Mouse (Mus musculus): ENCODE results near the gene Dscaml1. TPM values are rescaled to one million over a fixed set of nuclear protein-coding genes. Genes with fewer than 3 reads are reported as not detected.

The Dscaml1 gene
- polyA plus RNA-seq, 1 experiment from 2014 or later, result 2.3 TPM

GRCm38 (mm10) chr9:45660191-45660590 lies 233.8 kb downstream of the Dscaml1 start:
- Histone ChIP-seq H3K4me3 (no peak overlapping the region), H3K4me2 (replicated peaks) (no peak overlapping the region), H3K27ac (replicated peaks) (0 out of 2 replicates have a peak overlapping the region, but pooled peaks have one; percentile 5), H3K9me3 (no peaks in the 10 kb centered on the region), H3K9ac (replicated peaks) (no peak overlapping the region), H3K4me1 (peaks cover 70% of the 10 kb centered on the region), H3K27me3 (no peaks in the 10 kb centered on the region), H3K36me3 (no peaks in the 10 kb centered on the region)
- no peak for ATAC-seq (ENCODE audit: low FRiP score, low read depth)
- WGBS, result 75% methylated on average over 3 of the region's 3 CpGs

GRCm38 (mm10) chr9:45662471-45662870 lies 236.0 kb downstream of the Dscaml1 start:
- Histone ChIP-seq H3K27ac (replicated peaks) (peak overlapping the region; percentile 96), H3K9me3 (no peaks in the 10 kb centered on the region), H3K4me3 (no peak overlapping the region), H3K4me1 (peaks cover 63% of the 10 kb centered on the region), H3K4me2 (replicated peaks) (no peak overlapping the region), H3K36me3 (no peaks in the 10 kb centered on the region), H3K27me3 (no peaks in the 10 kb centered on the region), H3K9ac (replicated peaks) (no peak overlapping the region)
- no peak for ATAC-seq (ENCODE audit: low FRiP score, low read depth)
- WGBS, result 51% methylated on average over 5 of the region's 5 CpGs

GRCm38 (mm10) chr9:45663386-45664315 lies 237.2 kb downstream of the Dscaml1 start:
- ATAC-seq (ENCODE audit: low FRiP score, low read depth), result peak; percentile 80
- Histone ChIP-seq H3K36me3 (no peaks in the 10 kb centered on the region), H3K27ac (replicated peaks) (peak overlapping the region; percentile 96), H3K9ac (replicated peaks) (no peak overlapping the region), H3K4me1 (peaks cover 51% of the 10 kb centered on the region), H3K27me3 (no peaks in the 10 kb centered on the region), H3K4me3 (no peak overlapping the region), H3K9me3 (no peaks in the 10 kb centered on the region), H3K4me2 (replicated peaks) (peak overlapping the region; percentile 15)
- 35% methylated on average over 15 of the region's 16 CpGs for WGBS

- Histone ChIP-seq H3K4me1 (peaks cover 48% of the 10 kb centered on the region), H3K4me3 (no peak overlapping the region), H3K27me3 (no peaks in the 10 kb centered on the region), H3K9ac (replicated peaks) (no peak overlapping the region), H3K4me2 (replicated peaks) (peak overlapping the region; percentile 23; the same call in 1 of the 2 replicates), H3K36me3 (no peaks in the 10 kb centered on the region), H3K27ac (replicated peaks) (peak overlapping the region; percentile 96), H3K9me3 (no peaks in the 10 kb centered on the region)
- ATAC-seq (ENCODE audit: low FRiP score, low read depth), result no peak
- 64% methylated on average over 6 of the region's 6 CpGs for WGBS
Observed at GRCm38 (mm10) chr9:45664326-45664725, 237.9 kb downstream of the Dscaml1 start.

- no peaks in the 10 kb centered on the region for H3K36me3 ChIP-seq
- no peaks in the 10 kb centered on the region for H3K27me3 ChIP-seq
- H3K4me3 ChIP-seq, result no peak overlapping the region
- 14% methylated on average over 15 of the region's 15 CpGs for WGBS
- peak overlapping the region; percentile 96 for H3K27ac ChIP-seq (replicated peaks)
- no peaks in the 10 kb centered on the region for H3K9me3 ChIP-seq
- H3K4me2 ChIP-seq (replicated peaks), result peak overlapping the region; percentile 23
- peak; percentile 83 for ATAC-seq (ENCODE audit: low FRiP score, low read depth)
- H3K9ac ChIP-seq (replicated peaks), result no peak overlapping the region
- peaks cover 48% of the 10 kb centered on the region for H3K4me1 ChIP-seq
Observed at GRCm38 (mm10) chr9:45664871-45665394, 238.5 kb downstream of the Dscaml1 start.

GRCm38 (mm10) chr9:45675931-45676330 lies 249.5 kb downstream of the Dscaml1 start:
- H3K4me1 ChIP-seq, result peaks cover 57% of the 10 kb centered on the region
- no peak overlapping the region; the same call in 1 of the 2 replicates for H3K9ac ChIP-seq (replicated peaks)

GRCm38 (mm10) chr9:45676578-45676977 lies 250.2 kb downstream of the Dscaml1 start:
- Histone ChIP-seq H3K27me3 (no peaks in the 10 kb centered on the region), H3K4me2 (replicated peaks) (0 out of 2 replicates have a peak overlapping the region, but pooled peaks have one; percentile 17)

More at GRCm38 (mm10) chr9:45675931-45676330, 249.5 kb downstream of the Dscaml1 start:
- Histone ChIP-seq H3K27ac (replicated peaks) (peak overlapping the region; percentile 76), H3K27me3 (no peaks in the 10 kb centered on the region), H3K36me3 (no peaks in the 10 kb centered on the region), H3K9me3 (no peaks in the 10 kb centered on the region), H3K4me2 (replicated peaks) (no peak overlapping the region), H3K4me3 (no peak overlapping the region)
- ATAC-seq (ENCODE audit: low FRiP score, low read depth), result no peak
- whole genome bisulfite sequencing, result 80% methylated on average over 9 of the region's 9 CpGs

GRCm38 (mm10) chr9:45677236-45677781 lies 250.9 kb downstream of the Dscaml1 start:
- Histone ChIP-seq H3K4me3 (no peak overlapping the region), H3K4me1 (peaks cover 54% of the 10 kb centered on the region), H3K36me3 (no peaks in the 10 kb centered on the region), H3K27ac (replicated peaks) (peak overlapping the region; percentile 76), H3K4me2 (replicated peaks) (peak overlapping the region; percentile 12; the same call in 1 of the 2 replicates), H3K27me3 (no peaks in the 10 kb centered on the region), H3K9ac (replicated peaks) (0 out of 2 replicates have a peak overlapping the region, but pooled peaks have one; percentile 2), H3K9me3 (no peaks in the 10 kb centered on the region)
- peak; percentile 59 for ATAC-seq (ENCODE audit: low FRiP score, low read depth)
- 25% methylated on average over 12 of the region's 12 CpGs for WGBS

More at GRCm38 (mm10) chr9:45676578-45676977, 250.2 kb downstream of the Dscaml1 start:
- Histone ChIP-seq H3K9ac (replicated peaks) (no peak overlapping the region), H3K36me3 (no peaks in the 10 kb centered on the region), H3K4me3 (no peak overlapping the region), H3K4me1 (peaks cover 55% of the 10 kb centered on the region), H3K27ac (replicated peaks) (peak overlapping the region; percentile 76), H3K9me3 (no peaks in the 10 kb centered on the region)
- WGBS, result 24% methylated on average over 8 of the region's 8 CpGs
- ATAC-seq (ENCODE audit: low FRiP score, low read depth), result peak; percentile 64

- Histone ChIP-seq H3K4me1 (peaks cover 56% of the 10 kb centered on the region), H3K4me3 (no peak overlapping the region), H3K9ac (replicated peaks) (no peak overlapping the region), H3K9me3 (no peaks in the 10 kb centered on the region), H3K27ac (replicated peaks) (peak overlapping the region; percentile 76), H3K36me3 (no peaks in the 10 kb centered on the region), H3K4me2 (replicated peaks) (no peak overlapping the region), H3K27me3 (no peaks in the 10 kb centered on the region)
- no peak for ATAC-seq (ENCODE audit: low FRiP score, low read depth)
- WGBS, result 75% methylated on average over 8 of the region's 8 CpGs
Observed at GRCm38 (mm10) chr9:45677952-45678663, 251.7 kb downstream of the Dscaml1 start.

- H3K27ac ChIP-seq (replicated peaks), result peak overlapping the region; percentile 76
- no peak overlapping the region for H3K4me3 ChIP-seq
- no peaks in the 10 kb centered on the region for H3K36me3 ChIP-seq
- H3K4me1 ChIP-seq, result peaks cover 56% of the 10 kb centered on the region
- no peak overlapping the region for H3K4me2 ChIP-seq (replicated peaks)
- H3K9me3 ChIP-seq, result no peaks in the 10 kb centered on the region
- ATAC-seq (ENCODE audit: low FRiP score, low read depth), result no peak
- H3K9ac ChIP-seq (replicated peaks), result no peak overlapping the region
- WGBS, result 79% methylated on average over 4 of the region's 4 CpGs
- no peaks in the 10 kb centered on the region for H3K27me3 ChIP-seq
Observed at GRCm38 (mm10) chr9:45678664-45679026, 252.2 kb downstream of the Dscaml1 start.

GRCm38 (mm10) chr9:45682461-45682998 lies 256.1 kb downstream of the Dscaml1 start:
- no peak overlapping the region for H3K27ac ChIP-seq (replicated peaks)
- 52% methylated on average over 11 of the region's 11 CpGs for WGBS
- no peak for ATAC-seq (ENCODE audit: low FRiP score, low read depth)

More at GRCm38 (mm10) chr9:45682461-45682998, 256.1 kb downstream of the Dscaml1 start:
- H3K36me3 ChIP-seq, result no peaks in the 10 kb centered on the region
- H3K9ac ChIP-seq (replicated peaks), result no peak overlapping the region
- no peaks in the 10 kb centered on the region for H3K9me3 ChIP-seq
- H3K4me2 ChIP-seq (replicated peaks), result no peak overlapping the region
- H3K4me3 ChIP-seq, result no peak overlapping the region
- H3K4me1 ChIP-seq, result peaks cover 29% of the 10 kb centered on the region
- no peaks in the 10 kb centered on the region for H3K27me3 ChIP-seq
